In genomic region chr15:79251781-79252491, GRCm38 (mm10) we compare ENCODE assay signal across 8 mouse cellular contexts. TPM values are rescaled to one million over a fixed set of nuclear protein-coding genes. Genes with fewer than 3 reads are reported as not detected.
DNase-seq lines count a peak whose midpoint lies in the region; ATAC-seq and TF ChIP-seq lines count a peak whose summit lies in the region.

No protein-coding gene starts in this region.

- peak; percentile 24; the same call in 1 of the 2 replicates for ATAC-seq in forebrain, embryonic 12.5 days (ENCODE audit: low FRiP score)
- ATAC-seq in kidney, postnatal 0 days (replicated peaks; ENCODE audit: low FRiP score, low read depth): 0 out of 2 replicates have a peak, but pooled peaks have one; percentile 45
- 0 out of 2 replicates have a peak, but pooled peaks have one; percentile 59 for ATAC-seq in neural tube, embryonic 12.5 days (ENCODE audit: low FRiP score, low read depth)
- no peak for ATAC-seq in megakaryocyte-erythroid progenitor cell, adult 5-6 weeks (replicated peaks; ENCODE audit: low FRiP score, low TSS enrichment, poor library complexity, severe bottlenecking)

- peaks cover 52% of the 10 kb centered on the region for H3K27me3 ChIP-seq in forebrain, embryonic 12.5 days
- 0 out of 2 replicates have a peak, but pooled peaks cover 9% of the 10 kb centered on the region for H3K27me3 ChIP-seq in kidney, postnatal 0 days (ENCODE audit: insufficient read depth, low read length)
- H3K27me3 ChIP-seq in neural tube, embryonic 12.5 days (replicated peaks): peaks cover 51% of the 10 kb centered on the region

- H3K36me3 ChIP-seq in forebrain, embryonic 12.5 days (replicated peaks): peaks cover 27% of the 10 kb centered on the region
- peaks cover 16% of the 10 kb centered on the region; the same call in 1 of the 2 replicates for H3K36me3 ChIP-seq in kidney, postnatal 0 days (ENCODE audit: insufficient read depth, low read length)
- H3K36me3 ChIP-seq in neural tube, embryonic 12.5 days: peaks cover 29% of the 10 kb centered on the region

- H3K4me3 ChIP-seq in left cerebral cortex, adult 2 months: peak overlapping the region; percentile 33
- peak overlapping the region; percentile 39 for H3K4me3 ChIP-seq in forebrain, embryonic 12.5 days (replicated peaks)
- peak overlapping the region; percentile 33 for H3K4me3 ChIP-seq in kidney, postnatal 0 days (replicated peaks; ENCODE audit: low read depth, low read length)
- H3K4me3 ChIP-seq in neural tube, embryonic 12.5 days: peak overlapping the region; percentile 33

- no peaks in the 10 kb centered on the region for H3K9me3 ChIP-seq in forebrain, embryonic 12.5 days
- H3K9me3 ChIP-seq in kidney, postnatal 0 days (replicated peaks; ENCODE audit: low read length): no peaks in the 10 kb centered on the region
- no peaks in the 10 kb centered on the region for H3K9me3 ChIP-seq in neural tube, embryonic 12.5 days

- 2% methylated on average over 57 of the region's 61 CpGs for WGBS in forebrain, embryonic 12.5 days
- 2% methylated on average over 61 of the region's 61 CpGs for WGBS in kidney, postnatal 0 days
- WGBS in neural tube, embryonic 12.5 days: 3% methylated on average over 61 of the region's 61 CpGs

- no peak for TF ChIP-seq CTCF in left cerebral cortex, adult 2 months (IDR thresholded peaks at IDR 0.05)
- peak; percentile 49 for TF ChIP-seq CTCF in kidney, postnatal 0 days (IDR thresholded peaks at IDR 0.05; ENCODE audit: low read depth)

- H3K9ac ChIP-seq in forebrain, embryonic 12.5 days: peak overlapping the region; percentile 50
- H3K9ac ChIP-seq in kidney, postnatal 0 days (ENCODE audit: low read depth, low read length): peak overlapping the region; percentile 59; the same call in 1 of the 2 replicates
- peak overlapping the region; percentile 49 for H3K9ac ChIP-seq in neural tube, embryonic 12.5 days

- H3K4me1 ChIP-seq in forebrain, embryonic 12.5 days: peaks cover 15% of the 10 kb centered on the region
- H3K4me1 ChIP-seq in kidney, postnatal 0 days (replicated peaks; ENCODE audit: insufficient read depth, low read length): peaks cover 11% of the 10 kb centered on the region
- peaks cover 12% of the 10 kb centered on the region for H3K4me1 ChIP-seq in neural tube, embryonic 12.5 days

- intact Hi-C loops in left cerebral cortex, adult 2 months (cut with DNase I): no loop called here

- no peak for DNase-seq in left cerebral cortex, adult 2 months (ENCODE audit: extremely low spot score in 1 of 2, low spot score in 2 of 2)
- DNase-seq in left cerebral cortex, adult 9 months (ENCODE audit: low spot score in 2 of 2): no peak
- peak; percentile 21 to 27 for DNase-seq in cerebellum, postnatal 36 days
- DNase-seq in kidney, postnatal 0 days (ENCODE audit: low spot score): no peak
- DNase-seq in urinary bladder, adult 2 months (ENCODE audit: low spot score): no peak

- peak overlapping the region; percentile 58 for H3K4me2 ChIP-seq in forebrain, embryonic 12.5 days
- H3K4me2 ChIP-seq in kidney, postnatal 0 days (ENCODE audit: low read length): peak overlapping the region; percentile 64
- peak overlapping the region; percentile 70 for H3K4me2 ChIP-seq in neural tube, embryonic 12.5 days (replicated peaks)

- peak overlapping the region; percentile 7; the same call in 1 of the 2 replicates for H3K27ac ChIP-seq in left cerebral cortex, adult 2 months
- H3K27ac ChIP-seq in forebrain, embryonic 12.5 days: no peak overlapping the region
- H3K27ac ChIP-seq in kidney, postnatal 0 days: no peak overlapping the region
- no peak overlapping the region for H3K27ac ChIP-seq in neural tube, embryonic 12.5 days

RNA-seq across cellular contexts. Expression of gene Slc16a8, which starts 2.6 kb away (rescaled TPM):
- total RNA-seq in left cerebral cortex, adult 2 months (2021): under 1 TPM in 1 of 2 experiments, not detected in 1; 0.25 TPM
- 0.32 and 0.33 TPM in 2 replicates for polyA plus RNA-seq in forebrain, embryonic 12.5 days (2016; fragmentation: Nextera tagmentation; extraction: Ambion mirVana)
- 0.23 TPM in 1 of 2 replicates, not detected in the other for polyA plus RNA-seq in kidney, postnatal 0 days (2015; fragmentation: Nextera tagmentation; extraction: Ambion mirVana)
- polyA plus RNA-seq in neural tube, embryonic 12.5 days (2016; fragmentation: Nextera tagmentation; extraction: Ambion mirVana): 0.14 and 0.27 TPM in 2 replicates
- total RNA-seq in megakaryocyte-erythroid progenitor cell, adult 5-6 weeks (2014; fragmentation: Nextera tagmentation): not detected in 2 replicates
- total RNA-seq in megakaryocyte-erythroid progenitor cell, adult 5-6 weeks (2017): not detected in 2 replicates
- polyA plus RNA-seq in urinary bladder, adult 2 months (2012; rRNA removed): 0.04 and 0.21 TPM in 2 replicates

RNA-seq across cellular contexts. Expression of gene Gm49486, which starts 22.7 kb away (rescaled TPM):
- total RNA-seq in left cerebral cortex, adult 2 months (2021): 1 to 10 TPM; 1.0 TPM
- 0.49 and 0.72 TPM in 2 replicates for polyA plus RNA-seq in forebrain, embryonic 12.5 days (2016; fragmentation: Nextera tagmentation; extraction: Ambion mirVana)
- polyA plus RNA-seq in kidney, postnatal 0 days (2015; fragmentation: Nextera tagmentation; extraction: Ambion mirVana): 0.33 and 0.42 TPM in 2 replicates
- 1.3 and 1.5 TPM in 2 replicates for polyA plus RNA-seq in neural tube, embryonic 12.5 days (2016; fragmentation: Nextera tagmentation; extraction: Ambion mirVana)
- total RNA-seq in megakaryocyte-erythroid progenitor cell, adult 5-6 weeks (2014; fragmentation: Nextera tagmentation): not detected in 2 replicates
- total RNA-seq in megakaryocyte-erythroid progenitor cell, adult 5-6 weeks (2017): 0.08 TPM in 1 of 2 replicates, not detected in the other
- 0.96 and 1.1 TPM in 2 replicates for polyA plus RNA-seq in urinary bladder, adult 2 months (2012; rRNA removed)

RNA-seq across cellular contexts. Expression of gene Pick1, which starts 23.0 kb away (rescaled TPM):
- total RNA-seq in left cerebral cortex, adult 2 months (2021): 10 to 100 TPM; 55.7 to 57.8 TPM
- 64.5 and 67.5 TPM in 2 replicates for polyA plus RNA-seq in forebrain, embryonic 12.5 days (2016; fragmentation: Nextera tagmentation; extraction: Ambion mirVana)
- polyA plus RNA-seq in kidney, postnatal 0 days (2015; fragmentation: Nextera tagmentation; extraction: Ambion mirVana): 31.8 and 35.6 TPM in 2 replicates
- 72.6 and 78.2 TPM in 2 replicates for polyA plus RNA-seq in neural tube, embryonic 12.5 days (2016; fragmentation: Nextera tagmentation; extraction: Ambion mirVana)
- 15.8 and 20.9 TPM in 2 replicates for total RNA-seq in megakaryocyte-erythroid progenitor cell, adult 5-6 weeks (2014; fragmentation: Nextera tagmentation)
- 8.9 and 11.4 TPM in 2 replicates for total RNA-seq in megakaryocyte-erythroid progenitor cell, adult 5-6 weeks (2017)
- 33.3 and 41.7 TPM in 2 replicates for polyA plus RNA-seq in urinary bladder, adult 2 months (2012; rRNA removed)

RNA-seq across cellular contexts. Expression of gene Baiap2l2, which starts 33.4 kb away (rescaled TPM):
- total RNA-seq in left cerebral cortex, adult 2 months (2021): 1 to 10 TPM; 5.9 to 6.4 TPM
- 0.96 and 1.4 TPM in 2 replicates for polyA plus RNA-seq in forebrain, embryonic 12.5 days (2016; fragmentation: Nextera tagmentation; extraction: Ambion mirVana)
- 23.9 and 25.0 TPM in 2 replicates for polyA plus RNA-seq in kidney, postnatal 0 days (2015; fragmentation: Nextera tagmentation; extraction: Ambion mirVana)
- 2.6 and 2.7 TPM in 2 replicates for polyA plus RNA-seq in neural tube, embryonic 12.5 days (2016; fragmentation: Nextera tagmentation; extraction: Ambion mirVana)
- not detected in 2 replicates for total RNA-seq in megakaryocyte-erythroid progenitor cell, adult 5-6 weeks (2014; fragmentation: Nextera tagmentation)
- total RNA-seq in megakaryocyte-erythroid progenitor cell, adult 5-6 weeks (2017): not detected in 2 replicates
- polyA plus RNA-seq in urinary bladder, adult 2 months (2012; rRNA removed): 4.5 and 4.8 TPM in 2 replicates

Comparison
In these comparisons a context has a peak if more than half of its experiments do, and no peak if none do; other contexts are left out.
1. DNase-seq: peak in cerebellum, postnatal 36 days (2 of 2); none in left cerebral cortex, adult 2 months (0 of 2), left cerebral cortex, adult 9 months (0 of 2), kidney, postnatal 0 days (single experiment) and urinary bladder, adult 2 months (single experiment).
2. Peak in every context shown above with its lines, with median percentiles within 50 percentile points of each other: H3K4me3 ChIP-seq, H3K4me2 ChIP-seq and H3K9ac ChIP-seq.